Mouse (Mus musculus) hindbrain, embryonic 16.5 days (tissue): ENCODE measurements around the gene Pde4d. TPM values are rescaled to one million over a fixed set of nuclear protein-coding genes. Genes with fewer than 3 reads are reported as not detected.

ENCODE experiments used
- ATAC-seq: fragments of 200-750 bp; cut with Nextera tagmentation; 2 replicates; pipeline ENCODE4 v1.8.0; 2017; ENCODE audit warnings: moderate TSS enrichment, moderate library complexity
- H3K27ac ChIP-seq: fragments of 300-500 bp; sonication (generic); 2 replicates; pipeline ENCODE4 v1.5.1; 2014; ENCODE audit warnings: low read depth, mild to moderate bottlenecking, control low read depth, low read length, moderate library complexity
- H3K27me3 ChIP-seq: fragments of 300-500 bp; sonication (generic); replicated peaks from 2 replicates; pipeline ENCODE4 v1.6.1; 2014; ENCODE audit warnings: low read length; ENCODE audit not compliant: control insufficient read depth, insufficient read depth
- H3K36me3 ChIP-seq: fragments of 300-500 bp; sonication (generic); 2 replicates; pipeline ENCODE4 v1.6.1; 2014; ENCODE audit warnings: mild to moderate bottlenecking, low read length, moderate library complexity, mixed read lengths; ENCODE audit not compliant: control insufficient read depth, insufficient read depth
- H3K4me1 ChIP-seq: fragments of 300-500 bp; sonication (generic); 2 replicates; pipeline ENCODE4 v1.6.1; 2014; ENCODE audit warnings: low read depth, low read length; ENCODE audit not compliant: control insufficient read depth, insufficient read depth
- H3K4me2 ChIP-seq: fragments of 300-500 bp; sonication (generic); 2 replicates; pipeline ENCODE4 v1.6.1; 2014; ENCODE audit warnings: mild to moderate bottlenecking, low read length, control low read depth, moderate library complexity
- H3K4me3 ChIP-seq: fragments of 300-500 bp; sonication (generic); 2 replicates; pipeline ENCODE4 v1.5.1; 2014; ENCODE audit warnings: mild to moderate bottlenecking, low read length, control low read depth, moderate library complexity
- H3K9ac ChIP-seq: fragments of 300-500 bp; sonication (generic); 2 replicates; pipeline ENCODE4 v1.6.1; 2014; ENCODE audit warnings: low read depth, mild to moderate bottlenecking, control low read depth, low read length, moderate library complexity
- H3K9me3 ChIP-seq: fragments of 300-500 bp; sonication (generic); 2 replicates; pipeline ENCODE4 v1.6.1; 2014; ENCODE audit warnings: mild to moderate bottlenecking, low read length, moderate library complexity; ENCODE audit not compliant: control insufficient read depth
- WGBS: fragments of 180-500 bp; shearing (Covaris S2); extraction: QIAGEN DNeasy Blood & Tissue Kit; methylation state at CpG from one replicate; pipeline ENCODE4 v1.1.7; 2014; 5-methylcytosine and 5-hydroxymethylcytosine counted together
- polyA plus RNA-seq: library from polyadenylated mRNA; unstranded; fragments of >200 nt; fragmentation: Nextera tagmentation; extraction: Ambion mirVana; gene quantifications from 2 replicates; pipeline ENCODE4 v1.2.1, GENCODE M21; 2015

Gene Pde4d
- polyA plus RNA-seq, 1 experiment from 2014 or later: 18.5 TPM

- Histone ChIP-seq H3K4me2 (no peak overlapping the region), H3K36me3 (no peaks in the 10 kb centered on the region), H3K9me3 (no peaks in the 10 kb centered on the region), H3K4me3 (no peak overlapping the region), H3K9ac (no peak overlapping the region), H3K27me3 (no peaks in the 10 kb centered on the region), H3K27ac (no peak overlapping the region), H3K4me1 (peaks cover 13% of the 10 kb centered on the region)
- no peak for ATAC-seq
- WGBS: 59% methylated on average over 5 of the region's 5 CpGs
Observed at GRCm38 (mm10) chr13:109534709-109535284, 1085.0 kb downstream of the Pde4d start.

GRCm38 (mm10) chr13:109536636-109537035 is 1086.9 kb downstream of the Pde4d start:
- Histone ChIP-seq H3K4me1 (peaks cover 13% of the 10 kb centered on the region), H3K9me3 (no peaks in the 10 kb centered on the region), H3K27ac (no peak overlapping the region), H3K4me2 (no peak overlapping the region), H3K36me3 (no peaks in the 10 kb centered on the region), H3K27me3 (no peaks in the 10 kb centered on the region), H3K4me3 (no peak overlapping the region), H3K9ac (no peak overlapping the region)
- 56% methylated on average over 4 of the region's 4 CpGs for WGBS
- no peak for ATAC-seq

DNA sequence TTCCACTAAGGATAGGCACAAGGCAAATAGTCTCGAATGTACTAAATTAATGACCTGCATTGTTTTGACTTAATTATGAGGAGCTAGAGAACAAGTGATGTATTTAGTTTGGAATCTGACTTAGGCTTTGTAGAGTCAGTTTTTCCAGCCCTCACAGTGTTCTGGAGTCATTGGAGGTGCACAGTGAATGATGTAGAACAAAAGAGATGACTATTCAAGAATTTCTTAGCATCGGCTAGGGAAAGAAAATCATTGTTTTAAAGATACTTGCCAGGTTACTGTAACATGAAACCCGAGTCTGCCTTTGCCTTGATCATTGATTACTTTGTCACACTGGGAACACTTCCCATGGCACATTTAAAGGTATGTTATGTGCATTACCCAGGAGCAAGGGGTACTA is 1089.6 kb downstream of the Pde4d start:
- Histone ChIP-seq H3K27ac (no peak overlapping the region), H3K4me2 (no peak overlapping the region), H3K9me3 (no peaks in the 10 kb centered on the region), H3K4me3 (no peak overlapping the region), H3K27me3 (no peaks in the 10 kb centered on the region), H3K9ac (no peak overlapping the region), H3K4me1 (peaks cover 8% of the 10 kb centered on the region; the same call in 1 of the 2 replicates), H3K36me3 (no peaks in the 10 kb centered on the region)
- WGBS: 55% methylated on average over 3 of the region's 3 CpGs
- ATAC-seq: no peak

GRCm38 (mm10) chr13:109544646-109545045 is 1094.9 kb downstream of the Pde4d start:
- no peaks in the 10 kb centered on the region for H3K27me3 ChIP-seq
- H3K4me2 ChIP-seq: no peak overlapping the region
- H3K27ac ChIP-seq: no peak overlapping the region
- H3K4me3 ChIP-seq: no peak overlapping the region
- no peaks in the 10 kb centered on the region for H3K9me3 ChIP-seq
- no peak overlapping the region for H3K9ac ChIP-seq
- H3K36me3 ChIP-seq: no peaks in the 10 kb centered on the region
- no peaks in the 10 kb centered on the region for H3K4me1 ChIP-seq
- no peak for ATAC-seq
- WGBS: 61% methylated on average over 4 of the region's 4 CpGs

DNA sequence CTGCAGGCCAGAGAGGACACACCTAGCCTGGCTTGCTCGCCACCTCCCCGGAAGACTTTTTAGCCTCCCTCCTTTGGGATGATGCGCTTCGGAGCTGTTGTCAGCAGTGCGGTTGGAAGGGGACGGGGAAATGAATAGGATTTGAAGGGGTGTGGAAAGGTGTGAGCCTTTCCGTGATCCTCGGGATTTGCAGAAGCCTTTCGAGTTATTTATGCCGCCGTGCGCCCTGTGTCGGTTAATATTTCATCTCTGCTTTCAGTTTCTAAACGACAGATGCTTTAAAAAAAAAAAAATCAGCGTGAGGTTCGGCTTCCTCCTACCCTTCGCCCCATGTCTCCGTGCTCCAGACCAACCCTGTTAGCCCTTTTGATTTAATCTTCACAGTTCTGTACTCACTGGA is 1096.6 kb downstream of the Pde4d start:
- Histone ChIP-seq H3K9ac (no peak overlapping the region; the same call in 1 of the 2 replicates), H3K4me2 (no peak overlapping the region), H3K36me3 (no peaks in the 10 kb centered on the region), H3K4me1 (no peaks in the 10 kb centered on the region), H3K9me3 (no peaks in the 10 kb centered on the region), H3K4me3 (no peak overlapping the region), H3K27ac (no peak overlapping the region), H3K27me3 (no peaks in the 10 kb centered on the region)
- WGBS: 77% methylated on average over 18 of the region's 18 CpGs
- ATAC-seq: no peak

GRCm38 (mm10) chr13:109547006-109547587 is 1097.3 kb downstream of the Pde4d start:
- WGBS: 82% methylated on average over 10 of the region's 10 CpGs
- H3K4me1 ChIP-seq: no peaks in the 10 kb centered on the region
- no peaks in the 10 kb centered on the region for H3K36me3 ChIP-seq
- H3K4me2 ChIP-seq: no peak overlapping the region
- ATAC-seq: no peak
- H3K27me3 ChIP-seq: no peaks in the 10 kb centered on the region
- H3K9ac ChIP-seq: no peak overlapping the region
- H3K4me3 ChIP-seq: no peak overlapping the region
- H3K27ac ChIP-seq: no peak overlapping the region
- no peaks in the 10 kb centered on the region for H3K9me3 ChIP-seq

DNA sequence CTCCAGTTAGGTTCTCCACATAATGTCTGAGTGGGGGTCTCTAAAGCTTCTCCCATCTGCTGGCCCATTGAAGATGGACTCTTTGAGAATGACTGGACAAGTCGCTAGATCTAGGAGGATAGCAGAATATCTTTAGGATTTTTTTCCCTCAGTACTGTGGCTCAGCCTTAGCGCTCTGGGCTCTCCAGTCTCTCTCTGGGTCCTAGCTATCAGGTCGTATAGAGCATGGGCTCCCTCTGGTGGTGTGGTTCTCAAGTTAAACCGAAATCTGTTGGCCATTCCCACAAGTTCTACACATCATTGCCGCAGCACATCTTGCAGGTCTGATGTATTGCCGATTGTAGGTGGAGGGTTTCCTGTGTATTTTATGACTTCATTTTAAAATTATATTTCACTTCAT is 1098.0 kb downstream of the Pde4d start:
- peak; percentile 55; the same call in 1 of the 2 replicates for ATAC-seq
- 38% methylated on average over 6 of the region's 6 CpGs for WGBS

DNA sequence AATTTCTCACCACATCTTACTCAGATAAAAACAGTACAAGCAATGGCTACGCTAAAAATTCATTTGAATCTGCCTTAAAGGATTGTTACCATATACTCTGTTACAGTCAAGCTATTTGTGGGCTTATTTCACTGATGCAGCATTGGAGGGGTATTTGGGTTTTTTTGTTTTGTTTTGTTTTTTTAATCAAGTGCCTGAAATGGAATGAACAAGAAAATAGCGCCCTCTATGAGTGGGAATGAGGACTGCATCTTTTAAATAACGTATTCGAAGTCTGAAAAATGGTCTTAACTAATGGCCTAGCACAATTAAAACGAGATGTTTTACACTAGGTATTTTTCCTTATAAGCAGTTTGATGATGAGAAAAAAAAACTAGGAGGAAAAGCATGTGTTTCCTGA is 1098.5 kb downstream of the Pde4d start:
- WGBS: 66% methylated on average over 5 of the region's 5 CpGs

More for the DNA sequence above, 1098.0 kb downstream of the Pde4d start:
- no peaks in the 10 kb centered on the region for H3K9me3 ChIP-seq
- H3K9ac ChIP-seq: no peak overlapping the region
- no peaks in the 10 kb centered on the region for H3K27me3 ChIP-seq
- no peaks in the 10 kb centered on the region for H3K36me3 ChIP-seq
- no peaks in the 10 kb centered on the region for H3K4me1 ChIP-seq
- no peak overlapping the region for H3K4me2 ChIP-seq
- no peak overlapping the region for H3K4me3 ChIP-seq
- no peak overlapping the region for H3K27ac ChIP-seq

GRCm38 (mm10) chr13:109548771-109549555 is 1099.2 kb downstream of the Pde4d start:
- Histone ChIP-seq H3K4me3 (no peak overlapping the region), H3K9ac (no peak overlapping the region), H3K36me3 (no peaks in the 10 kb centered on the region), H3K27me3 (no peaks in the 10 kb centered on the region), H3K9me3 (no peaks in the 10 kb centered on the region), H3K27ac (peak overlapping the region; percentile 34; the same call in 1 of the 2 replicates), H3K4me2 (no peak overlapping the region), H3K4me1 (no peaks in the 10 kb centered on the region)
- 64% methylated on average over 11 of the region's 11 CpGs for WGBS
- peak; percentile 32 for ATAC-seq

More for the DNA sequence above, 1098.5 kb downstream of the Pde4d start:
- no peaks in the 10 kb centered on the region for H3K27me3 ChIP-seq
- H3K9ac ChIP-seq: no peak overlapping the region
- no peak for ATAC-seq
- H3K4me1 ChIP-seq: no peaks in the 10 kb centered on the region
- no peaks in the 10 kb centered on the region for H3K9me3 ChIP-seq
- H3K27ac ChIP-seq: no peak overlapping the region
- H3K36me3 ChIP-seq: no peaks in the 10 kb centered on the region
- no peak overlapping the region for H3K4me3 ChIP-seq
- no peak overlapping the region for H3K4me2 ChIP-seq
